Mouse (Mus musculus): ENCODE results near the gene Tusc1. TPM values are rescaled to one million over a fixed set of nuclear protein-coding genes. Genes with fewer than 3 reads are reported as not detected.

Gene Tusc1
- polyA plus RNA-seq (2014; fragmentation: Nextera tagmentation; extraction: Ambion mirVana): 4.2 and 5.7 TPM in 2 replicates

DNA sequence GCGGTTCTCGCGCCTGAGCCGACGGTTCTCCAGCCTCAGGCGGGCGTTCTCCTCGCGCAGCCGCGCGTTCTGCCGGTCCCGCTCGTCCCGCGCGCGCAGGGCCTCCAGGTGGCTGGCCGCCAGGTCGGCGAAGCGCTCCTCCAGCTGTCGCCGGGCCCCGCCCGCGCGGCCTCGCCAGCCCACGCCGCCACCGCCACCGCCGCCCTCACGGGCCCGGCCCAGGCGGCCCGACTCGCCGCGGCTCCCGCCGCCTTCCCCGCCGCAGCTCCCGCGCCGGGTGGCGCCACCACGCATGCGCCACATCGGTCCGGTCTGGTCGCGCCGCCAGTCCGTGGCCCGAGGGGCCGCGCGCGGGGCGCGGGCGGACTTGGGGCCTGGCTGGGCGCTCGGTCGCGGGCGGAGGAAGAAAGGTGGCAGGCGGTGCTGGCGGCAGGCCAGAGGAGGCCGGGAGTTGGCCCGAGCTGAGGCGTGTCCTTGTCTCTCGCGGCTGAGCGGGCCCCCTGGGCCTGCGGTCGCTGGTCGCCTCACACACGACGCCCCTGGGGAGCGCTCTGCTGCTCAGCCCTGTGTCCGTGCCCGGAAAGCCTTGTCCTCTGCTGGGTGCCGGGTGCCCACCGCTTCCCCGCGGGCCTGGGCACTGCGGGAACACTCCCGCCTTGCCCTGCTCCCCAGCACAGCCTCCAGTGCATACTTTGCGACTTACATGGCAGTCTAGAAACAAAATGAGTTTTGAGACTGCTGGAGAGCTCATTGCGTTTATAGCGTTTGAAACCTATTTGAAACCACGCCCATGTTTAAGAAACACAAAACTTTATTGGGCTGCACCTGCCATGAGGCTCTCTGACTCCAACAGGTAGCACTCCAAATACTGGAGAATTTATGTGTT lies at the start of gene Tusc1:
Gene Tusc1, minus strand, starts transcription at position 394 of the 886 bp plus-strand sequence.
- Histone ChIP-seq H3K9me3 (ENCODE audit: control insufficient read depth, low read length) (no peaks in the 10 kb centered on the region), H3K4me2 (ENCODE audit: low read length) (peak within 1 kb of the TSS; percentile 86)

DNA sequence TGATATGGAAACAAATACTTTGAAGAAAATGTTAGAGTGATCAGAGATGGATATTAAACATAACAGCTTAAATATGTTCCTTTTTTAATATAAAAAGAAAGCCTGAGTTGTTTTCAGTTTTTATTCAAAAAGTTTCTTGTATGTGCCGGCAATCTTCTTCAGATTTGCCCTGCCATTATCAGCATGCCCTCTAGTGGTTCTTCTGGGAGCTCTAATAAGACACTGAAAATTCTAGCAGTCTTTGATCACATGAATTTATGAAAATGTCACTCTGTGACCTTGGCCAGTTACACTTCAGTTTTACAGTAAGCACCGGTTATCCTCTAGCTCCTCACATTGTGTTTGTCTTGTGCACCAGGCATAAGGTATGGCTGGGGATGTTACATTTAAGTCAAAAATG lies 17.6 kb upstream of the Tusc1 start:
- no peaks in the 10 kb centered on the region for H3K27me3 ChIP-seq (replicated peaks; ENCODE audit: control insufficient read depth, insufficient read depth, low read length)
- H3K9ac ChIP-seq (ENCODE audit: low read length): no peak overlapping the region
- ATAC-seq (replicated peaks; ENCODE audit: low FRiP score, low TSS enrichment, low read depth) (no peak), DNase-seq (ENCODE audit: low spot score) (no peak)
- H3K4me1 ChIP-seq (replicated peaks; ENCODE audit: control insufficient read depth, insufficient read depth, low read length): no peaks in the 10 kb centered on the region
- no peaks in the 10 kb centered on the region for H3K9me3 ChIP-seq (ENCODE audit: control insufficient read depth, low read length)
- H3K36me3 ChIP-seq (ENCODE audit: control insufficient read depth, insufficient read depth, low read length): no peaks in the 10 kb centered on the region
- H3K27ac ChIP-seq (ENCODE audit: low read depth): no peak overlapping the region
- no peak overlapping the region for H3K4me3 ChIP-seq (ENCODE audit: low read depth, low read length)
- WGBS: 66% methylated on average over 2 of the region's 2 CpGs
- no peak overlapping the region for H3K4me2 ChIP-seq (ENCODE audit: low read length)

More for the DNA sequence above, at the start of gene Tusc1:
- no peaks in the 10 kb centered on the region for H3K4me1 ChIP-seq (replicated peaks; ENCODE audit: control insufficient read depth, insufficient read depth, low read length)
- DNase-seq (ENCODE audit: low spot score) (peak; percentile 88), ATAC-seq (replicated peaks; ENCODE audit: low FRiP score, low TSS enrichment, low read depth) (peak; percentile 87)
- peak within 1 kb of the TSS; percentile 95 for H3K27ac ChIP-seq (ENCODE audit: low read depth)
- H3K9ac ChIP-seq (ENCODE audit: low read length): peak within 1 kb of the TSS; percentile 85
- under 1% methylated on average over 89 of the region's 97 CpGs for WGBS
- peak within 1 kb of the TSS; percentile 63 for H3K4me3 ChIP-seq (ENCODE audit: low read depth, low read length)
- H3K36me3 ChIP-seq (ENCODE audit: control insufficient read depth, insufficient read depth, low read length): no peaks in the 10 kb centered on the region
- H3K27me3 ChIP-seq (replicated peaks; ENCODE audit: control insufficient read depth, insufficient read depth, low read length): no peaks in the 10 kb centered on the region

DNA sequence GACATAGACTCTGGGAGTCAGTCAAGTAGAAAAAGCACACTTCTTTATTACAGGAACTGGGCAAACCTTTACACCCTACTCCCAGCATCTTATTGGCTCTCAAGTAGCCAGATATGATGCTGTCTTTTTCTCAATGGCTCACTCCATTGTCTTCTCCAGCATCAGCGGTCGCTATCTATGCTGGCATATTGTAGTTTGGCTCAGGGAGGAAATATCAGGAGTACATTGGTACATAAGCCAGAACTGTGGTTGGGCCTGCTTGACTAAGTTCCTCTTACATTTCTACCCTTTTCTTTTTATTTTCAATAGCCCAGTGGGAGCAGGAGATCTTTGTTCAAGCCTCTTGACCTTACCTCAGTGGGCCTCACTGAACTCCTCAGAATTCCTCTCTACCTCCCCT lies 9.0 kb upstream of the Tusc1 start:
- no peaks in the 10 kb centered on the region for H3K36me3 ChIP-seq (ENCODE audit: control insufficient read depth, insufficient read depth, low read length)
- H3K9me3 ChIP-seq (ENCODE audit: control insufficient read depth, low read length): no peaks in the 10 kb centered on the region
- H3K27ac ChIP-seq (ENCODE audit: low read depth): no peak overlapping the region
- H3K4me1 ChIP-seq (replicated peaks; ENCODE audit: control insufficient read depth, insufficient read depth, low read length): no peaks in the 10 kb centered on the region
- no peaks in the 10 kb centered on the region for H3K27me3 ChIP-seq (replicated peaks; ENCODE audit: control insufficient read depth, insufficient read depth, low read length)
- no peak overlapping the region for H3K4me2 ChIP-seq (ENCODE audit: low read length)
- 100% methylated on average over 2 of the region's 2 CpGs for WGBS
- H3K4me3 ChIP-seq (ENCODE audit: low read depth, low read length): no peak overlapping the region
- ATAC-seq (replicated peaks; ENCODE audit: low FRiP score, low TSS enrichment, low read depth): no peak
- H3K9ac ChIP-seq (ENCODE audit: low read length): no peak overlapping the region
- DNase-seq (ENCODE audit: low spot score): no peak

DNA sequence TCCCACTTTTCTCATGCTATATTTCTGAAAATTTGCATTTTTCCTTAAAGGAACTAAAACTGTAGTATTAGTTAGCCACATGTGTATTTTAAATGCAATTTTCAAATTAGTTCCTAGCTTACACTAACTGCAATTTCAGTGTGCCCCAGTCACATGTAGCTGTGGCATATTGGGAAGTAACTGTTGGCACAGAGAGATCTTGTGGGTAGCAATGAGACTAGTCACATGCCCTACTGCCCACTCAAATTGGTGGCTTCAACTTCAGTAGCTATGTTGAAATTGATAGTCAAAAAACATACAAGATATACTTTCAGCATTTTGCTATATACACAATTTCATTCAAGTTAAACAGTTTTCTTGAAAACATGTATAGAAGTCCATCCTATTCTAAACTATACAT lies 6.3 kb upstream of the Tusc1 start:
- H3K27me3 ChIP-seq (replicated peaks; ENCODE audit: control insufficient read depth, insufficient read depth, low read length): no peaks in the 10 kb centered on the region
- H3K9ac ChIP-seq (ENCODE audit: low read length): no peak overlapping the region
- H3K4me3 ChIP-seq (ENCODE audit: low read depth, low read length): no peak overlapping the region
- no peaks in the 10 kb centered on the region for H3K4me1 ChIP-seq (replicated peaks; ENCODE audit: control insufficient read depth, insufficient read depth, low read length)
- H3K27ac ChIP-seq (ENCODE audit: low read depth): no peak overlapping the region
- H3K9me3 ChIP-seq (ENCODE audit: control insufficient read depth, low read length): no peaks in the 10 kb centered on the region
- no peaks in the 10 kb centered on the region for H3K36me3 ChIP-seq (ENCODE audit: control insufficient read depth, insufficient read depth, low read length)
- no peak overlapping the region for H3K4me2 ChIP-seq (ENCODE audit: low read length)
- DNase-seq (ENCODE audit: low spot score): no peak
- ATAC-seq (replicated peaks; ENCODE audit: low FRiP score, low TSS enrichment, low read depth): no peak

DNA sequence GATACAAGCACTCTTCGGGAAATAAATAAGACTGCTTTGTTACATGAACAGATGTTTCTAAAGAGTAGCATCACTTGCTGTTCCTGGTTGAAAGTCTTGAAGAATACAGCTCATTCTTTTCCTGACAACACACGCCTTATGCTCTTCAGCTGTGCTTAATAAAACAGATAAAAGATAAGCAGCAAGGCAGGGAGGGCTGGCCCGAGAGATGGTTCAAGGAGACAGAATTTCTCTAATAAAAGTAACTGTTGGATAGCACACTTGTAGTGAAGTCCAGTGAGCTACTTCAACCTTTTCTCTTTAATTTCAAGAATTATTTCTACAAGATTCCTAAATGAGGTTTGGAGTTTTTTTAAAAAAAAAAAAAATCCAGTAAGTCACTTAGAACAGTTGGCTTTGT lies 2.7 kb upstream of the Tusc1 start:
- H3K27me3 ChIP-seq (replicated peaks; ENCODE audit: control insufficient read depth, insufficient read depth, low read length): no peaks in the 10 kb centered on the region
- no peak overlapping the region for H3K27ac ChIP-seq (ENCODE audit: low read depth)
- no peak overlapping the region for H3K9ac ChIP-seq (ENCODE audit: low read length)
- H3K4me1 ChIP-seq (replicated peaks; ENCODE audit: control insufficient read depth, insufficient read depth, low read length): no peaks in the 10 kb centered on the region
- H3K4me3 ChIP-seq (ENCODE audit: low read depth, low read length): no peak overlapping the region
- no peaks in the 10 kb centered on the region for H3K36me3 ChIP-seq (ENCODE audit: control insufficient read depth, insufficient read depth, low read length)
- DNase-seq (ENCODE audit: low spot score): no peak
- 67% methylated on average over 3 of the region's 3 CpGs for WGBS
- ATAC-seq (replicated peaks; ENCODE audit: low FRiP score, low TSS enrichment, low read depth): no peak
- no peak overlapping the region for H3K4me2 ChIP-seq (ENCODE audit: low read length)
- H3K9me3 ChIP-seq (ENCODE audit: control insufficient read depth, low read length): no peaks in the 10 kb centered on the region

DNA sequence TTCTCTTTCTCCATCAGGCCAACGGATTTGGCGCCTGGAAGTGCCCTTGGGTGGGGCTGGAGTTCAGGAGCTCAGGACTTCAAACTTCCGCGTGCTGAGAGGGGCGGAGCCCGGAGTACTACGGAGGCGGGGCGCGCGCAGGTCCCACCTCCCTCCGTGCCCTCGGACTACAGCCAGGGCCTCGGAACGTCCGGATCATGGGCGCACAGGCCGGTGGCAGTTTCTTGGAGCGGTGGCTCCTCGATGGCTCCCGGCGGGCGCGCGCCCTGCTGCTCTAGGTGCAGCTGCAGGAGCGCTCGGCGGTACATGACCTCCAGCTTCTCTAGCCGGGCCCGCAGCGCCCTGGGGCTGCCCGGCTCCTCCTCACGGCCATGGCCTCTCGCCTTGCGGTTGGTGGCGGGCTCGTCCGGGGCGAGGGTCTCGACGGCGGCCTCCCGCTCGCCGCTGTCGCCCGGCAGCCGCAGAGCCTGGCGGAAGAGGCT lies 634 bp downstream of the Tusc1 start:
- H3K4me1 ChIP-seq (replicated peaks; ENCODE audit: control insufficient read depth, insufficient read depth, low read length): no peaks in the 10 kb centered on the region
- peak overlapping the region; percentile 86 for H3K4me2 ChIP-seq (ENCODE audit: low read length)
- H3K36me3 ChIP-seq (ENCODE audit: control insufficient read depth, insufficient read depth, low read length): no peaks in the 10 kb centered on the region
- peak; percentile 89 for DNase-seq (ENCODE audit: low spot score)
- peak; percentile 93 for ATAC-seq (replicated peaks; ENCODE audit: low FRiP score, low TSS enrichment, low read depth)
- H3K9ac ChIP-seq (ENCODE audit: low read length): peak overlapping the region; percentile 85
- H3K27me3 ChIP-seq (replicated peaks; ENCODE audit: control insufficient read depth, insufficient read depth, low read length): no peaks in the 10 kb centered on the region
- WGBS: under 1% methylated on average over 49 of the region's 49 CpGs
- peak overlapping the region; percentile 63 for H3K4me3 ChIP-seq (ENCODE audit: low read depth, low read length)
- H3K9me3 ChIP-seq (ENCODE audit: control insufficient read depth, low read length): no peaks in the 10 kb centered on the region
- peak overlapping the region; percentile 95 for H3K27ac ChIP-seq (ENCODE audit: low read depth)

DNA sequence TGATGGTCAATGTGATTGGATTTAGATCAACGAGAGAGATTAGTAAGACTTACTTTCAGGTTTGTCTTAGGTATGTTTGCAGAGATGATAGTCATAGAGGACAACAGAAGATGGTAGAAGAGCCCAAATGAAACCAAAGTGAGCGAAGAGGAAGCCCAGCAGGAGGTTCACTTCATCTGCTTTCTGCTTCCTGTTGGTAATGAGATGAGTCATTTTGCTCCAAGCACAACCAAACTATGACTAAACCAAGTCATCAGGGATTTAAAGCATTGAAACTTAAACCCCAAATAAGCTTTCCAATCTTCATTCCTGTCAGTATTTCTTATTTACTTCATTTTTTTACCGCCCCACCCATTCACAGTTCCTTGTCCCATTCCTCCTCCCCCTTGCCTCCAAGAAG lies 27.8 kb downstream of the Tusc1 start:
- ATAC-seq (replicated peaks; ENCODE audit: low FRiP score, low TSS enrichment, low read depth) (no peak), DNase-seq (ENCODE audit: low spot score) (no peak)
- Histone ChIP-seq H3K27ac (ENCODE audit: low read depth) (no peak overlapping the region), H3K36me3 (ENCODE audit: control insufficient read depth, insufficient read depth, low read length) (no peaks in the 10 kb centered on the region), H3K4me2 (ENCODE audit: low read length) (no peak overlapping the region), H3K4me1 (replicated peaks; ENCODE audit: control insufficient read depth, insufficient read depth, low read length) (no peaks in the 10 kb centered on the region), H3K4me3 (ENCODE audit: low read depth, low read length) (no peak overlapping the region), H3K9ac (ENCODE audit: low read length) (no peak overlapping the region), H3K9me3 (ENCODE audit: control insufficient read depth, low read length) (no peaks in the 10 kb centered on the region), H3K27me3 (replicated peaks; ENCODE audit: control insufficient read depth, insufficient read depth, low read length) (no peaks in the 10 kb centered on the region)
- 89% methylated on average over 3 of the region's 3 CpGs for WGBS

DNA sequence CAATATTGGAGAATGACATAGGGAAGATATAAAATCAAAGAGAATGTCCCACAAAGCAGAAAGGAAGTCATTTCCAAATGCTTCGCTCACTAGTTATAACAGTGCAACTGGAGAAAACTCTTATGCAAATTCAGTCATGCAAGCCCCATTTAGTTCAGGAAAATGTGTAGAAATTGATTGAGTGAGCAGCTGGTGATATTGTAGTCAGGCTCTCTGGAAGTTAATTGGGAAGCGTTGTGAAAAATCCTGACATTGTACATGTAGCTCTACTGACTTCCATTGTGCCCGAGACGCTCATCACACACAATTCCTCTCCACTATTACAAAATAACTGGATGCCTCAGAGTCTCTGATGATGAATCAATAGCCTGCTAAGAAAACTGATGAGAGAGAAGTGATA lies 49.2 kb downstream of the Tusc1 start:
- H3K4me2 ChIP-seq (ENCODE audit: low read length): no peak overlapping the region

More for the DNA sequence above, 49.2 kb downstream of the Tusc1 start:
- no peak for DNase-seq (ENCODE audit: low spot score)
- H3K4me3 ChIP-seq (ENCODE audit: low read depth, low read length): no peak overlapping the region
- no peak overlapping the region for H3K27ac ChIP-seq (ENCODE audit: low read depth)
- H3K36me3 ChIP-seq (ENCODE audit: control insufficient read depth, insufficient read depth, low read length): no peaks in the 10 kb centered on the region
- no peaks in the 10 kb centered on the region for H3K9me3 ChIP-seq (ENCODE audit: control insufficient read depth, low read length)
- WGBS: 91% methylated on average over 4 of the region's 4 CpGs
- H3K9ac ChIP-seq (ENCODE audit: low read length): no peak overlapping the region
- H3K27me3 ChIP-seq (replicated peaks; ENCODE audit: control insufficient read depth, insufficient read depth, low read length): no peaks in the 10 kb centered on the region
- no peak for ATAC-seq (replicated peaks; ENCODE audit: low FRiP score, low TSS enrichment, low read depth)
- no peaks in the 10 kb centered on the region for H3K4me1 ChIP-seq (replicated peaks; ENCODE audit: control insufficient read depth, insufficient read depth, low read length)
